Mouse (Mus musculus): ENCODE results near the gene Map3k20. TPM values are rescaled to one million over a fixed set of nuclear protein-coding genes. Genes with fewer than 3 reads are reported as not detected.

The Map3k20 gene
- total RNA-seq, 1 experiment: 20.3 TPM

DNA sequence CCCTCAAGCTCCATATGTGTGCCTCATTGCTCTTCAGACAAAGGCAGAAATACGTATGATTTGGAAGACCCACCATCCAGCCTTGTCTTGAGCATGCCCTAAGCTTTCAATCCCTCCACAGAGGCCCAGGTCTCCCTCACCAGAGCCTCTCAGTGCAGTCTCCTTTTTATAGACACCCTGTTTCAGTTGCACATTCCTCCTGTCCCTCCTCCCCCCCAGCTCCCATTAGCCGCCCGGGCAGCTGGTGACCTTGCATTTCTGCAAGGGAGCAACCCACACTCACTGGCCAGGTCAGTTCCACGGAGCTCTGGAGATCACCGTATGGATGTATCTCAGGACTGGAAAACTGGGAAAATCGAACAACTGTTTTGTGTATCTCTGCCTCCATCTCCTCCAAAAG, 105.0 kb downstream of the Map3k20 start:
- TF ChIP-seq ZNF384 (IDR thresholded peaks at IDR 0.05; ENCODE audit: low read depth, low read length) (no peak), MAFK (IDR thresholded peaks at IDR 0.05; ENCODE audit: insufficient read depth, low read depth, low read length) (no peak), HCFC1 (IDR thresholded peaks at IDR 0.05; ENCODE audit: borderline replicate concordance, insufficient read depth, low read length) (no peak), ZC3H11A (IDR thresholded peaks at IDR 0.05; ENCODE audit: borderline replicate concordance, low read depth, low read length) (no peak), CHD2 (IDR thresholded peaks at IDR 0.05; ENCODE audit: low read depth, low read length) (no peak)

DNA sequence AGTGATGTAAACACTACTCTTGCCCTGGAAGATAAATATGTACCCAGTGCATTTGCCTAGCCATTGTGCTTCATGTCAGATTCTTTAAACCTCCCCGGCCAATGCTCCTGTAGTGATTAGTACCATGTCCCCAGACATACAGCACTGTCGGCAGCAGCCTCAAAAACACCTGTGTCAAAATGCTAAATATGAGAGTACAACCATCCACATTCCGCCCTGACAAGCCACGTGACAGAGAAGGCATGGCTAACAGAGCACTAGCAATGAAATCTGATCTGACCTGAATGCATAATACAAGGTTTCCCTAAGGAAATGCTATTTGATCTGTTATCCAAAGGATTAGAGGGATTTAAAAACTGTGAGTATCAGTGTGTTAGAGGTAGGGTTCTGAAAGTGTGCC, 105.6 kb downstream of the Map3k20 start:
- Histone ChIP-seq H3K9ac (ENCODE audit: insufficient read depth, low read depth, low read length, poor library complexity, severe bottlenecking) (no peak overlapping the region), H3K4me1 (ENCODE audit: control insufficient read depth in 2 of 2, insufficient read depth in 2 of 2, low read length in 2 of 2, poor library complexity in 1 of 2) (no peaks in the 10 kb centered on the region), H3K36me3 (ENCODE audit: control insufficient read depth, insufficient read depth, low read length, poor library complexity, severe bottlenecking) (peaks cover 3% of the 10 kb centered on the region; the same call in 1 of the 2 replicates), H3K4me3 (ENCODE audit: insufficient read depth in 1 of 2, low read depth in 1 of 2, low read length in 2 of 2, poor library complexity in 1 of 2, severe bottlenecking in 1 of 2) (no peak overlapping the region), H3K27ac (ENCODE audit: insufficient read depth, low read depth, low read length, poor library complexity, severe bottlenecking) (no peak overlapping the region), H3K9me3 (ENCODE audit: control insufficient read depth, insufficient read depth, low read depth, low read length) (no peaks in the 10 kb centered on the region)
- in situ Hi-C loops (cut with MboI; ENCODE audit: low sequenced_read_pairs in 2 of 2, unreplicated experiment in 2 of 2): no loop called here
- no peak for TF ChIP-seq HCFC1 (IDR thresholded peaks at IDR 0.05; ENCODE audit: borderline replicate concordance, insufficient read depth, low read length)
- no peak for TF ChIP-seq CHD2 (IDR thresholded peaks at IDR 0.05; ENCODE audit: low read depth, low read length)
- no peak for TF ChIP-seq ZNF384 (IDR thresholded peaks at IDR 0.05; ENCODE audit: low read depth, low read length)
- no peak for TF ChIP-seq ZC3H11A (IDR thresholded peaks at IDR 0.05; ENCODE audit: borderline replicate concordance, low read depth, low read length)
- TF ChIP-seq MAFK (IDR thresholded peaks at IDR 0.05; ENCODE audit: insufficient read depth, low read depth, low read length): no peak
- DNase-seq (ENCODE audit: low read depth, low spot score): no peak

More for the DNA sequence above, 105.0 kb downstream of the Map3k20 start:
- Histone ChIP-seq H3K9ac (ENCODE audit: insufficient read depth, low read depth, low read length, poor library complexity, severe bottlenecking) (no peak overlapping the region), H3K36me3 (ENCODE audit: control insufficient read depth, insufficient read depth, low read length, poor library complexity, severe bottlenecking) (peaks cover 3% of the 10 kb centered on the region; the same call in 1 of the 2 replicates), H3K27ac (ENCODE audit: insufficient read depth, low read depth, low read length, poor library complexity, severe bottlenecking) (no peak overlapping the region), H3K4me1 (ENCODE audit: control insufficient read depth in 2 of 2, insufficient read depth in 2 of 2, low read length in 2 of 2, poor library complexity in 1 of 2) (no peaks in the 10 kb centered on the region), H3K4me3 (ENCODE audit: insufficient read depth in 1 of 2, low read depth in 1 of 2, low read length in 2 of 2, poor library complexity in 1 of 2, severe bottlenecking in 1 of 2) (no peak overlapping the region), H3K9me3 (ENCODE audit: control insufficient read depth, insufficient read depth, low read depth, low read length) (no peaks in the 10 kb centered on the region)
- no peak for DNase-seq (ENCODE audit: low read depth, low spot score)
- in situ Hi-C loops (cut with MboI; ENCODE audit: low sequenced_read_pairs in 2 of 2, unreplicated experiment in 2 of 2): no loop called here

DNA sequence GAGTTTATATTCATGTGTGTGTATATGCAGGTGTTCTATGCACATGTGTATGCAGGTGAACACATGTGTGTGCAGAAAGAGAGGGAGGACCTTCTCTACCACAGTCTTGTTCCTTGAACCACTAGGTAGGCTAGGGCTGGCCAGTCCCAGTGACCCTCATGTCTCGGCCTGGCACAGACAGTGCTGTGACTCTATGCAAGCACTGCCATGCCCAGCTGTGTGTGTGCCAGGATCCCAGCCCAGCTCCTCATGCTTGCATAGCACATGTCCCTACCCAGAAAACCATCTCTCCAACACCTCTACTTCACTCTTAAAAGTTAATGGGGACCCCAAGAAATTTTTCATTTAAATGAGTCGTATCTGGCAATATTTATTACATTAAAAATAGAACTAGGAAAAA, 106.3 kb downstream of the Map3k20 start:
- in situ Hi-C loops (cut with MboI; ENCODE audit: low sequenced_read_pairs in 2 of 2, unreplicated experiment in 2 of 2): no loop called here
- H3K9ac ChIP-seq (ENCODE audit: insufficient read depth, low read depth, low read length, poor library complexity, severe bottlenecking): no peak overlapping the region
- DNase-seq (ENCODE audit: low read depth, low spot score): no peak
- H3K4me1 ChIP-seq (ENCODE audit: control insufficient read depth in 2 of 2, insufficient read depth in 2 of 2, low read length in 2 of 2, poor library complexity in 1 of 2): no peaks in the 10 kb centered on the region
- peaks cover 3% of the 10 kb centered on the region; the same call in 1 of the 2 replicates for H3K36me3 ChIP-seq (ENCODE audit: control insufficient read depth, insufficient read depth, low read length, poor library complexity, severe bottlenecking)
- H3K9me3 ChIP-seq (ENCODE audit: control insufficient read depth, insufficient read depth, low read depth, low read length): no peaks in the 10 kb centered on the region
- no peak overlapping the region for H3K4me3 ChIP-seq (ENCODE audit: insufficient read depth in 1 of 2, low read depth in 1 of 2, low read length in 2 of 2, poor library complexity in 1 of 2, severe bottlenecking in 1 of 2)
- TF ChIP-seq ZNF384 (IDR thresholded peaks at IDR 0.05; ENCODE audit: low read depth, low read length): no peak
- no peak for TF ChIP-seq HCFC1 (IDR thresholded peaks at IDR 0.05; ENCODE audit: borderline replicate concordance, insufficient read depth, low read length)
- no peak for TF ChIP-seq MAFK (IDR thresholded peaks at IDR 0.05; ENCODE audit: insufficient read depth, low read depth, low read length)
- no peak for TF ChIP-seq ZC3H11A (IDR thresholded peaks at IDR 0.05; ENCODE audit: borderline replicate concordance, low read depth, low read length)
- TF ChIP-seq CHD2 (IDR thresholded peaks at IDR 0.05; ENCODE audit: low read depth, low read length): no peak
- H3K27ac ChIP-seq (ENCODE audit: insufficient read depth, low read depth, low read length, poor library complexity, severe bottlenecking): no peak overlapping the region

DNA sequence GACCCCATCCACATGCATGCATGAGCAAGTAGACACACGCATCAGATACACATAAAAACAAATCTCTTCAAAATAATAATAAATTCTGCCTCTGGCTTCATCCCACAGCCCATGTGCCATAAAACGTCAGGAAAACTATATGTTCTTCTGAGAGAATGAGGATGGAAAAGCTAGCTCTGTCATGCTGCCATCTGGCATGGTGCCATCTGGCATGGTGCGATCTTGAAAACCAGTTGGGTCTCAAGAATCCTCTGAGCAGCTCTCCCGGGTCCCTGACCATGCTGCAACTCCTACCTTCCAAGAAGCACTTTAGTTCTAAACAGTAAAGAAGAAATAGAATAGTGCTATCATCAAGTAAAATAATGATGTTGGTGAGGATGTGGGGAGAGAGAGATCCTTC, 106.9 kb downstream of the Map3k20 start:
- Histone ChIP-seq H3K27ac (ENCODE audit: insufficient read depth, low read depth, low read length, poor library complexity, severe bottlenecking) (no peak overlapping the region), H3K36me3 (ENCODE audit: control insufficient read depth, insufficient read depth, low read length, poor library complexity, severe bottlenecking) (peaks cover 3% of the 10 kb centered on the region; the same call in 1 of the 2 replicates), H3K4me1 (ENCODE audit: control insufficient read depth in 2 of 2, insufficient read depth in 2 of 2, low read length in 2 of 2, poor library complexity in 1 of 2) (no peaks in the 10 kb centered on the region), H3K9ac (ENCODE audit: insufficient read depth, low read depth, low read length, poor library complexity, severe bottlenecking) (no peak overlapping the region), H3K9me3 (ENCODE audit: control insufficient read depth, insufficient read depth, low read depth, low read length) (no peaks in the 10 kb centered on the region), H3K4me3 (ENCODE audit: insufficient read depth in 1 of 2, low read depth in 1 of 2, low read length in 2 of 2, poor library complexity in 1 of 2, severe bottlenecking in 1 of 2) (no peak overlapping the region)
- no peak for TF ChIP-seq CHD2 (IDR thresholded peaks at IDR 0.05; ENCODE audit: low read depth, low read length)
- TF ChIP-seq MAFK (IDR thresholded peaks at IDR 0.05; ENCODE audit: insufficient read depth, low read depth, low read length): no peak
- no peak for DNase-seq (ENCODE audit: low read depth, low spot score)
- in situ Hi-C loops (cut with MboI; ENCODE audit: low sequenced_read_pairs in 2 of 2, unreplicated experiment in 2 of 2): no loop called here

DNA sequence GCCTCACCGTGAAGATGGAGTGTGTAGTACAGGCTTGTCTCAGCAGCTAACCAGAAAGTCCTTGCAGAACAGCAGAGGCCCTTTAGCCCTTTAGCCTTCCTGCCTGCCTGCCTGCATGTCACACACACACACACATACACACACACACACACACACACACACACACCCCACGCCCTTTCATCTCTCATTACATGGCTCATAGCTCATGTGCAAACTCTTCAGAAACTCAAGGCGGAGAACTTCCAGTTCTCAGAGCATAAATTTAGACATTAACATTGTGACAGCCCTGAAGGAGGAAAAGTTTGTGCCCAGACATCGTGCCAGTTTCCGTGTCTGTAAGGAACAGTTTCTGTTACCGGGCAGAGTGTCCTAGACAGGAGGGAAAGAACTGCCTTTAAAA, 111.5 kb downstream of the Map3k20 start:
- Histone ChIP-seq H3K36me3 (ENCODE audit: control insufficient read depth, insufficient read depth, low read length, poor library complexity, severe bottlenecking) (no peaks in the 10 kb centered on the region), H3K4me1 (ENCODE audit: control insufficient read depth in 2 of 2, insufficient read depth in 2 of 2, low read length in 2 of 2, poor library complexity in 1 of 2) (no peaks in the 10 kb centered on the region), H3K4me3 (ENCODE audit: insufficient read depth in 1 of 2, low read depth in 1 of 2, low read length in 2 of 2, poor library complexity in 1 of 2, severe bottlenecking in 1 of 2) (no peak overlapping the region), H3K9ac (ENCODE audit: insufficient read depth, low read depth, low read length, poor library complexity, severe bottlenecking) (no peak overlapping the region), H3K27ac (ENCODE audit: insufficient read depth, low read depth, low read length, poor library complexity, severe bottlenecking) (no peak overlapping the region), H3K9me3 (ENCODE audit: control insufficient read depth, insufficient read depth, low read depth, low read length) (no peaks in the 10 kb centered on the region)
- DNase-seq (ENCODE audit: low read depth, low spot score): no peak
- in situ Hi-C loops (cut with MboI; ENCODE audit: low sequenced_read_pairs in 2 of 2, unreplicated experiment in 2 of 2): no loop called here
- no peak for TF ChIP-seq ZC3H11A (IDR thresholded peaks at IDR 0.05; ENCODE audit: borderline replicate concordance, low read depth, low read length)
- TF ChIP-seq CHD2 (IDR thresholded peaks at IDR 0.05; ENCODE audit: low read depth, low read length): no peak
- no peak for TF ChIP-seq MAFK (IDR thresholded peaks at IDR 0.05; ENCODE audit: insufficient read depth, low read depth, low read length)
- no peak for TF ChIP-seq ZNF384 (IDR thresholded peaks at IDR 0.05; ENCODE audit: low read depth, low read length)
- no peak for TF ChIP-seq HCFC1 (IDR thresholded peaks at IDR 0.05; ENCODE audit: borderline replicate concordance, insufficient read depth, low read length)

Data from ES-E14 (cell line).